Mouse (Mus musculus) megakaryocyte-erythroid progenitor cell, adult 5-6 weeks (primary cell): Measurements from ENCODE around the gene Rims3. TPM values are rescaled to one million over a fixed set of nuclear protein-coding genes. Genes with fewer than 3 reads are reported as not detected.

Source experiments
- ATAC-seq: replicated peaks from 2 replicates; pipeline ENCODE4 v1.8.0; 2016; ENCODE audit warnings: mild to moderate bottlenecking, inconsistent platforms; ENCODE audit not compliant: severe bottlenecking, poor library complexity, low FRiP score, low TSS enrichment
- total RNA-seq, 2 experiments: library from RNA; stranded (forward) in 1 of 2; stranded (reverse) in 1 of 2; fragments of 200-1000, 215-1000 nt in 1 of 2; fragments of >200 nt in 1 of 2; fragmentation: Nextera tagmentation in 1 of 2; gene quantifications; 2 replicates each; pipeline ENCODE4 v1.2.3; 2014 to 2017

The Rims3 gene
- not detected in 2 replicates for total RNA-seq (2014; fragmentation: Nextera tagmentation)
- total RNA-seq (2017), result not detected in 2 replicates

GRCm38 (mm10) chr4:120854588-120855319 lies at the start of gene Rims3:
Gene Rims3, plus strand, starts transcription at chr4:120854816.
- peak; percentile 77 for ATAC-seq

- ATAC-seq, result no peak
These were observed 48.8 kb upstream of the Rims3 start for GRCm38 (mm10) chr4:120805816-120806215.

- ATAC-seq, result no peak
These were observed 40.9 kb upstream of the Rims3 start for GRCm38 (mm10) chr4:120813762-120814161.

- ATAC-seq, result no peak
These were observed 40.4 kb upstream of the Rims3 start for GRCm38 (mm10) chr4:120814171-120814570.

- no peak for ATAC-seq
These were observed 39.5 kb upstream of the Rims3 start for GRCm38 (mm10) chr4:120815163-120815562.

GRCm38 (mm10) chr4:120815622-120816334 lies 38.8 kb upstream of the Rims3 start:
- ATAC-seq, result peak; percentile 99

- no peak for ATAC-seq
These were observed 37.4 kb upstream of the Rims3 start for GRCm38 (mm10) chr4:120817002-120817774.

- no peak for ATAC-seq
These were observed 36.7 kb upstream of the Rims3 start for GRCm38 (mm10) chr4:120817951-120818350.

- ATAC-seq, result no peak
These were observed 35.3 kb upstream of the Rims3 start for GRCm38 (mm10) chr4:120819296-120819695.

- no peak for ATAC-seq
These were observed 34.7 kb upstream of the Rims3 start for GRCm38 (mm10) chr4:120819871-120820270.

GRCm38 (mm10) chr4:120822191-120822911 lies 32.3 kb upstream of the Rims3 start:
- ATAC-seq, result no peak

GRCm38 (mm10) chr4:120825100-120825553 lies 29.5 kb upstream of the Rims3 start:
- ATAC-seq, result peak; percentile 91

GRCm38 (mm10) chr4:120825577-120826326 lies 28.9 kb upstream of the Rims3 start:
- ATAC-seq, result peak; percentile 92

- no peak for ATAC-seq
These were observed 28.2 kb upstream of the Rims3 start for GRCm38 (mm10) chr4:120826418-120826817.

GRCm38 (mm10) chr4:120830767-120831166 lies 23.8 kb upstream of the Rims3 start:
- ATAC-seq, result no peak

GRCm38 (mm10) chr4:120831472-120831871 lies 23.1 kb upstream of the Rims3 start, which contains the start of gene Nfyc:
Gene Nfyc, minus strand, starts transcription at chr4:120831572.
- no peak for ATAC-seq

GRCm38 (mm10) chr4:120841342-120841741 lies 13.3 kb upstream of the Rims3 start:
- ATAC-seq, result no peak

GRCm38 (mm10) chr4:120844423-120845082 lies 10.1 kb upstream of the Rims3 start:
- peak; percentile 96 for ATAC-seq
